Mouse (Mus musculus): ENCODE measurements around the gene Rab25. TPM values are rescaled to one million over a fixed set of nuclear protein-coding genes. Genes with fewer than 3 reads are reported as not detected.

Gene Rab25
- total RNA-seq, 4 experiments from 2014 or later, result not detected

DNA sequence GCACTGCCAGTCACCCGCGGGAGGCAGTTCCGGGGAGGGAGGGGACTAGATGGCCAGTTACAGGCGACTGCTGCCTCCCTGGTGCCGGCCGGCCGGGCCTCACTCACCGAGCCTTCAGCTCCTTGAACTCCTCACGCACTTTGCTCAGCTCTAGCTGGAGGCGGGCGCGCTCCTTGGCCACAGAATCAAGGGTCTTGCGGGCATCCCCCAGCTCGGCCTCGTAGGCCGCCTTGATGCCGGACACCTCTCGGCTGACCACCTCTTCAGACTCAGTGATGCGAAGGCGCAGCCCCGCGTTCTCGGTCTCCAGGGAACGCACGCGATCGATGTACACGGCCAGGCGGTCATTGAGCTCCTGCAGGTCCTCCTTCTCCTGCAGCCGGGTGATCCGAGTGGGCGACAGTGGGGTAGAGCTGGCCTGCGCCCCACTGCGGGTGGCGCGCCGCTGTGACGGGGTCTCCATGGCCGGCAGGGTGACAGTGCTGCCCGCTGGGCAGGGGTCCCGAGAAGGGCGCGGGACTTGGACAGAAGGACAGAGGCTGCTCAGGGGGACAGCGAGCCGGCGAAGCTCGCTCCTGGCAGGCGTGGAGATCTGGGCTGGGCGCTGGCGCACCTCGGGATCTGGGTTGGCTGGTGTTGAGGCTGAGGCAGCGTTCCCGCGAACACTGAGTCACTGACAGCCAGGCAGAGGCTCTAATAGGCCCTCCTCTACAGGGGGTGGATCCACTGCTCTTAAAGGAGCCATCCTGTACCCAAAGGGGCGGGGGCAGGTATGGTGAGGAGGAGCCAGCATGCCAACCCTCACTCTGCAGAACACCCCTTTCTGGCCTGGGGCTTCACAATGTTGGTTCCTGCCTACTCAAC lies 45.2 kb downstream of the Rab25 start:
- peak; percentile 93 for DNase-seq

GRCm38 (mm10) chr3:88502031-88502571 lies 46.0 kb downstream of the Rab25 start:
- DNase-seq, result peak; percentile 60

- DNase-seq, result no peak
Measured at GRCm38 (mm10) chr3:88501366-88502030, 46.6 kb downstream of the Rab25 start.

GRCm38 (mm10) chr3:88500655-88501365 lies 47.3 kb downstream of the Rab25 start:
- no peak for DNase-seq

GRCm38 (mm10) chr3:88500087-88500486 lies 48.0 kb downstream of the Rab25 start:
- no peak for DNase-seq

- DNase-seq, result no peak
Measured at GRCm38 (mm10) chr3:88499580-88499979, 48.5 kb downstream of the Rab25 start.

DNA sequence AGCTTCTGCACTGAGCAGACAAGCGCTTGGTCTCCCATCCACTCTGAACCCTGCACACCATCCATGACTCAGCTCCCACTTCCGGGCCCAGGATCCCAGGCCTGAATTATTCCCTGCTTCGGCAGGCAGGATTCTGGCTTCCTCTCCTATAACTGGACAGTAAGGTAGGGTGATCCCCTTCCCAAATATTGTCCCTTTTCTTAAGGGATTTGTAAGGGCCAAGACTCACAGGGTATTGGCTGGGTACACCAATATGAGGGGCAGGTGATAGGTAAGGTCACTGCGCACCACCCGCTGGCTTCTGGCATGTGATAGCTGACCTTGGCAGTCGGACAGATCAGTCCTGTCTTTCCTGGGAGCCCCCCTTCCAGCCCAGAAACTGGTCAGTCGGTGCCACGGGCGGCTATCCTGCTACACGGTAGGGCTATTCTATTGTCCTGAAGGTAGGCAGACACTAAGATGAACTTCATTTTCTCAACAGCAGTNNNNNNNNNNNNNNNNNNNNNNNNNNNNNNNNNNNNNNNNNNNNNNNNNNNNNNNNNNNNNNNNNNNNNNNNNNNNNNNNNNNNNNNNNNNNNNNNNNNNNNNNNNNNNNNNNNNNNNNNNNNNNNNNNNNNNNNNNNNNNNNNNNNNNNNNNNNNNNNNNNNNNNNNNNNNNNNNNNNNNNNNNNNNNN lies 52.2 kb downstream of the Rab25 start:
- DNase-seq, result no peak

- DNase-seq, result peak; percentile 78
Measured at GRCm38 (mm10) chr3:88494836-88495628, 53.1 kb downstream of the Rab25 start.

DNA sequence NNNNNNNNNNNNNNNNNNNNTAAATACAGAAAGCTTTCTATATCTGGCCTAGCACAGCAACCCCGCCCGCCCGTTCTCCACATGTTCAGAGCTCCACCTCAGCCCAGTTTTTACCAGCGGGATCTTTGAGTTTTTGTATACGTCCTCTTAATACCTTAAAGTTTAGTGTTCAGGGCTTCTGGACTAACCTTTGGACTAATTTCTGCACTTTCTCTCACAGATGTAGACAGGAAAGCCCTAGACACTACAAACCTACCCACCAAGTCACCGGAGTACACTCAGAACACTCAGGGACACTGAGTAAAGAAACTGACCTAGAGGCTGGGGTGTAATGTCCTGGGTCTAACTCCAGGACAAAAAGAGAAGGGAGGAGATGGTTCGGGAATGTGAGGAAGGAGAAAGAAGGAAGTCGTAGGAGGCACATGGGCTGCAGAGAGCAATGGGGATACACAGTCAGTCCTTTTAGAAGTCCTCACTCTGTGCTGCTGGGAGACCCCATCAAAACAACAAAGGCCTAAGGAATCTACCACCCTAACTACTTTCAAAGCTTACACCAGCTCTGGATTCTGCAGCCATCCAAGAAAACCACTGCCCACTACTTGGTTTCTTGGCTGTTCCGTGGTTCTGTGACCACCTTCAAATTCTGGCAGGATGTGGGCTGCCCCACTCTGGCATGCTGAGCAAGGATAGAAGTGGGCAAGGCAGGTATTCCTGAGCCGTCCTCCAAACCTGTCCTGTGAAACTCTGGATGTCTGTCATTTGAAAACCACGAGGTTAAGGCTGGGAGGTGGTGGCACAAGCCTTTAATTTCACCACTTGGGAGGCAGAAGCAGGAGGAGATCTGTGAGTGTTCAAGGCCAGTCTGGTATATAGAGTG lies 54.2 kb downstream of the Rab25 start:
- no peak for DNase-seq

Small RNAs within 50 kb of the gene (microRNA-seq; reads per million reads assigned to microRNA genes)
- gene Mir1905, result 0 reads per million in 2 experiments

Other genes with a start within 250 kb of the Rab25 start
- gene Glmp, start 223.3 kb downstream of the Rab25 start, total RNA-seq (2022), result 100 to 1,000 TPM; 233 to 293 (median 254) TPM
- 1 to 10 TPM; 4.4 to 7.1 (median 5.9) TPM for gene Tmem79, start 212.2 kb downstream of the Rab25 start, total RNA-seq (2022)
- gene Smg5, start 212.0 kb downstream of the Rab25 start, total RNA-seq (2022), result 10 to 100 TPM; 48.2 to 66.6 (median 55.9) TPM
- 1 to 10 TPM; 4.1 to 6.9 (median 5.4) TPM for gene Paqr6, start 183.7 kb downstream of the Rab25 start, total RNA-seq (2022)
- 1 to 10 TPM in 2 of 4 experiments, under 1 TPM in 1, not detected in 1; 0.89 to 1.9 (median 1.3) TPM for gene Bglap3, start 175.6 kb downstream of the Rab25 start, total RNA-seq (2022)
- 1 to 10 TPM in 1 of 4 experiments, not detected in 3; 2.1 TPM for gene Bglap2, start 169.6 kb downstream of the Rab25 start, total RNA-seq (2022)
- 1 to 10 TPM in 2 of 4 experiments, under 1 TPM in 2; 0.77 to 7.8 (median 2.5) TPM for gene Bglap, start 163.8 kb downstream of the Rab25 start, total RNA-seq (2022)
- 10 to 100 TPM; 31.5 to 46.9 (median 34.3) TPM for gene Pmf1, start 138.0 kb downstream of the Rab25 start, total RNA-seq (2022)
- gene Slc25a44, start 123.2 kb downstream of the Rab25 start, total RNA-seq (2022), result 10 to 100 TPM; 44.3 to 50.8 (median 47.0) TPM
- gene Sema4a, start 87.1 kb downstream of the Rab25 start, total RNA-seq (2022), result 10 to 100 TPM; 12.2 to 14.0 (median 12.5) TPM
- 100 to 1,000 TPM in 3 of 4 experiments, 10 to 100 TPM in 1; 88.2 to 134 (median 124) TPM for gene Lmna, start 38.3 kb downstream of the Rab25 start, total RNA-seq (2022)
- 1 to 10 TPM; 2.8 to 4.3 (median 3.9) TPM for gene Mex3a, start 15.9 kb downstream of the Rab25 start, total RNA-seq (2022)
- 100 to 1,000 TPM; 138 to 164 (median 144) TPM for gene Lamtor2, start 4.8 kb upstream of the Rab25 start, total RNA-seq (2022)
- 10 to 100 TPM; 64.1 to 81.3 (median 66.7) TPM for gene Ubqln4, start 5.5 kb upstream of the Rab25 start, total RNA-seq (2022)
- 100 to 1,000 TPM; 139 to 217 (median 172) TPM for gene Ssr2, start 27.6 kb upstream of the Rab25 start, total RNA-seq (2022)
- 10 to 100 TPM; 22.0 to 48.2 (median 31.5) TPM for gene Arhgef2, start 57.7 kb upstream of the Rab25 start, total RNA-seq (2022)
- not detected for gene Rxfp4, start 104.8 kb upstream of the Rab25 start, total RNA-seq (2022)
- gene Khdc4, start 137.5 kb upstream of the Rab25 start, total RNA-seq (2022), result 10 to 100 TPM; 48.9 to 84.1 (median 58.1) TPM
- gene Rit1, start 168.5 kb upstream of the Rab25 start, total RNA-seq (2022), result 10 to 100 TPM; 55.0 to 65.3 (median 59.1) TPM
- 10 to 100 TPM; 13.5 to 24.3 (median 15.7) TPM for gene Syt11, start 226.9 kb upstream of the Rab25 start, total RNA-seq (2022)

Data from adrenal gland, adult 8-10 months (tissue).